Mouse (Mus musculus): ENCODE results near the gene Fam84b. TPM values are rescaled to one million over a fixed set of nuclear protein-coding genes. Genes with fewer than 3 reads are reported as not detected.

The Fam84b gene
- 11.8 and 17.3 TPM in 2 replicates for polyA plus RNA-seq (2012; rRNA removed)

DNA sequence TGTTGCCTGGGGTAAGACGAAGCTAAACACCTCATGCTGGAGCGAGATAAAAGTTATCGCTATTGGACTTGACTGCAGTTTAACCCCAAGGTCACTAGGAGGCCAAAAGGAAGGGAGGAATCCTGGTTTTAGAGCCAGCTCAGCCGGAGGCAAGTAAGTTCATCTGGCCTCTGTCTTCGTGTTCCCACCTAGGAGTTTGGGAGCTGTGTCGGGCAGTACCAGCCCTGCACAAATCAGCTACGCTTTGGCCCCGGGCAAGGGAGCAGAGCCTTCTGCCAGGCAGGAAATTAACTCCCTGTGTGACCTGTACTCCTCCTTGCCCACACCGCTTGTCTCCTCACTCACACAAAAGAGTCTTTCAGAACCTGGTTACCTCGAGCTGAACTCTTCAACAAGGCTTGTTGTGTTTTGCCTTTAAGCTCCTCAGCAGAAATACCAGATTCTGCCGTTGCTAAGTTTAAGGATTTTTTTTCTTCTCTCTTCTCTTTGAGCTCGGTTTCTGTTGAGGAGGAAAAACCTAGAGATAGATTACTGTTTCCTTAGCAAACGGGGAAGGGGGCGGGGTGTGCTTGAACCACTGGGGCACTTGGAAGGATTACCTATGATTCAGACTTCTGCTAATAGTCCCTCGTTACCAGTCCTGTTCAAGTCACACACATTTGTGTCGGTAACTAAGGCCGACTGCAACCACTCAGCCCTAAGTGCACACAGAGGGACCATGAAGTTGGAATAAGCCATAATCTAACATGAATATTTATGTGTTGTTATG lies at the start of gene Fam84b:
Fam84b (minus strand) TSS at position 548 of the 769 bp plus-strand sequence.
- H3K4me3 ChIP-seq (ENCODE audit: low read depth, low read length): no peak within 1 kb of the TSS
- H3K27me3 ChIP-seq (ENCODE audit: control insufficient read depth, insufficient read depth, low read length): no peaks in the 10 kb centered on the region
- TF ChIP-seq POLR2A (IDR thresholded peaks at IDR 0.05; ENCODE audit: low read depth, low read length): no peak
- TF ChIP-seq CTCF (IDR thresholded peaks at IDR 0.05; ENCODE audit: extremely low read depth, insufficient read length, insufficient replicate concordance, low read depth, low read length): no peak
- WGBS: 13% methylated on average over 17 of the region's 17 CpGs
- H3K27ac ChIP-seq (ENCODE audit: insufficient read depth, low read depth, low read length): no peak within 1 kb of the TSS
- H3K36me3 ChIP-seq (ENCODE audit: control insufficient read depth, insufficient read depth, low read length): no peaks in the 10 kb centered on the region
- H3K4me1 ChIP-seq (ENCODE audit: control insufficient read depth, insufficient read depth, insufficient read length, low read length): peaks cover 3% of the 10 kb centered on the region

DNA sequence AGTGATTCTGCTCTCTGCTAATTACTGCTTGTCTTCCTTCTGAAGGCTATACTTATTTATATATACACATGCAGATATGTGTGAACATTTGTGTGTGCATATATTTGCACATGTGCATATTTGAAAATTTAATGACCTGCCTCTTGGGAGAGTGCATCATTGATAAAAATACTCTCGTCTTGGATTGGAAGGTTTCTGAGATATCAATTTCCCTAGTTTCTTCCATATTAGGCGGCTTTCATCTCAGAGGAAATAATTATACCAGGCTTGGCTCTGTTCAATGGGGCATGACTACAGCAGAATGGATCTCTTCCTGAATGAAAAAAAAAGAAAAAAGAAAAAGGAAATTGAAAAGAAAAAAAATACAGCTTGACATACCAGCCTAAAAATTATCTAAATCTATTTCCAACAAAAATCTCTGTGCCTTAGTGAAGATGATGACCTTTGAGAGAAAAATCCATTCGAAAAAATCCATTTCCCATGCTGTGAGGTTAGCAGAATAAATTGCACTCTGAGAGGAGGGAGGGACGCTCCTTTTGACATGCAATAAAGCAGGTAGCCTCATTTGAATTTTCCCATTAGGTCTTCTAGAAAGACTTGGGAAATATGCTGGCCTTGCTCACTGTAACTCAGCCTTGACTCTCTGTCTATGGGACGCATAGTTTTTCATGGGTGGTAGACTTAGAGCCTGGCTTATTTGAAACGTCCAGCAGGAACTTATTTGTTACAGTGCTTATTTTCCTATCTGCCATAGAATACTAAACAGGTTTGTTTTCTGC lies 44.8 kb upstream of the Fam84b start:
- Histone ChIP-seq H3K4me3 (ENCODE audit: low read depth, low read length) (no peak overlapping the region), H3K36me3 (ENCODE audit: control insufficient read depth, insufficient read depth, low read length) (no peaks in the 10 kb centered on the region), H3K4me1 (ENCODE audit: control insufficient read depth, insufficient read depth, insufficient read length, low read length) (no peaks in the 10 kb centered on the region), H3K27ac (ENCODE audit: insufficient read depth, low read depth, low read length) (no peak overlapping the region), H3K27me3 (ENCODE audit: control insufficient read depth, insufficient read depth, low read length) (no peaks in the 10 kb centered on the region)
- TF ChIP-seq POLR2A (IDR thresholded peaks at IDR 0.05; ENCODE audit: low read depth, low read length) (no peak), CTCF (IDR thresholded peaks at IDR 0.05; ENCODE audit: extremely low read depth, insufficient read length, insufficient replicate concordance, low read depth, low read length) (no peak)
- 69% methylated on average over 6 of the region's 6 CpGs for WGBS

DNA sequence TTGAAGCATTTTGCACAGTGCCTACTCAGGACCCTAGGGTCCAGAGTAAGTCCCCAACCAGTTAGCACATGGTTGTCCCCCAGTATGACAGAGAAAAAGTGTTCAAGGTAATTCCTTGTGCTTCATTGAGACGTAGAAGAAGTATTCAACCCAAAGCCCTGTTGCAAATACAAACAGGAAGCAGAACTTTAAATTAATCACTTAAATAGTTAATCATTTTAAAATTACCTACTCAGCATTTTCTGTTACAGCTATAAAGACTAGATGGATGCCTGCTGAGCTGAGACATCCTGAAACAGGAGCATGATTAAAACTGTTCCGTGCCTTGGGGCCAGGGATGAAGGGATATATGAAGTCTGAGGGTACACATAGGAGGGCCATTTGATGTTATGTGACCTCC lies 42.5 kb upstream of the Fam84b start:
- Histone ChIP-seq H3K27ac (ENCODE audit: insufficient read depth, low read depth, low read length) (no peak overlapping the region), H3K4me3 (ENCODE audit: low read depth, low read length) (no peak overlapping the region), H3K27me3 (ENCODE audit: control insufficient read depth, insufficient read depth, low read length) (no peaks in the 10 kb centered on the region), H3K4me1 (ENCODE audit: control insufficient read depth, insufficient read depth, insufficient read length, low read length) (no peaks in the 10 kb centered on the region), H3K36me3 (ENCODE audit: control insufficient read depth, insufficient read depth, low read length) (no peaks in the 10 kb centered on the region)
- WGBS: 83% methylated on average over 2 of the region's 2 CpGs
- no peak for TF ChIP-seq POLR2A (IDR thresholded peaks at IDR 0.05; ENCODE audit: low read depth, low read length)
- TF ChIP-seq CTCF (IDR thresholded peaks at IDR 0.05; ENCODE audit: extremely low read depth, insufficient read length, insufficient replicate concordance, low read depth, low read length): no peak

DNA sequence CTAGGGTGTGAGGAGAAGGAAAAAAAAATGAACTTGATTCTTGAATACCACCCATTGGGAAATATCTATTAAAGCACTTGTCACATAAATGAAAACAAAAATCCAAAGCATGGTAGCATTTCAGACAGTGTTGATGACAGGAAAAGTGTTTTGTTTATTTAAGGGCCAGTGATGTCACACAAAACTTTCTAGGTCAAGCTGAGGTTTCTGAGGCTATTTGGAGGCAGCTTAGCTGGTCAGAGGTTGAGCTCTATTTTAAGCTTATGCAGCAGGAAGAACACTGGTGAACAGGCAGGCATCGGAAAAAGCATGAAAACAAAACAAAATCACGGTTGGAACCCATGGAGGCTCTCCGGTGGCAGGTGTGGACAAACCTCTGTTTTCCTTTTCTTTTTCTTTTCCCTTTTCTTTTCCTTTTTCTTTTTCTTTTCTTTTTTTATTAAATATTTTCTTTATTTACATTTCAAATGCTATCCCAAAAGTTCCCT lies 39.4 kb upstream of the Fam84b start:
- no peaks in the 10 kb centered on the region for H3K4me1 ChIP-seq (ENCODE audit: control insufficient read depth, insufficient read depth, insufficient read length, low read length)
- H3K27me3 ChIP-seq (ENCODE audit: control insufficient read depth, insufficient read depth, low read length): no peaks in the 10 kb centered on the region
- TF ChIP-seq CTCF (IDR thresholded peaks at IDR 0.05; ENCODE audit: extremely low read depth, insufficient read length, insufficient replicate concordance, low read depth, low read length) (no peak), POLR2A (IDR thresholded peaks at IDR 0.05; ENCODE audit: low read depth, low read length) (no peak)
- no peak overlapping the region for H3K4me3 ChIP-seq (ENCODE audit: low read depth, low read length)
- WGBS: 69% methylated on average over 3 of the region's 3 CpGs
- no peaks in the 10 kb centered on the region for H3K36me3 ChIP-seq (ENCODE audit: control insufficient read depth, insufficient read depth, low read length)
- no peak overlapping the region for H3K27ac ChIP-seq (ENCODE audit: insufficient read depth, low read depth, low read length)

DNA sequence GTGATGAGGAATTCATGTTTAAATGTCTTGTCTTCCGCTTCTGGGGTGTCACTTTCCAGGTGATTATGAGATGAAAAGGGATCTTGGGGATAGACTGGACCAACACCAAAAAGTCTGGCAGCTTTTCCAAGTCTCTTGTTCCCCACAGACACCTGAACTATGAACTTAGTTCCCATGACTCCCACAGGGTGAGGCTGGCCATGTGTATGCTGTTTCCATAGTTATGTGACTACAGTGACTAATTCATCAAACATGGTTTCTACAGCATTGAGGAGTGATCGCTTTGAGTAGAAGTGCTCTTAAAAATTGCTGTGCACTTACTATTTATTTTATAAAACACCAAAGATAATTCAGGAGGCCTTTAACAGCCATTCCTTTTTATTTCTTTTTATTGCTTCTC lies 35.1 kb upstream of the Fam84b start:
- 60% methylated on average over 2 of the region's 2 CpGs for WGBS
- H3K36me3 ChIP-seq (ENCODE audit: control insufficient read depth, insufficient read depth, low read length): no peaks in the 10 kb centered on the region
- TF ChIP-seq CTCF (IDR thresholded peaks at IDR 0.05; ENCODE audit: extremely low read depth, insufficient read length, insufficient replicate concordance, low read depth, low read length) (no peak), POLR2A (IDR thresholded peaks at IDR 0.05; ENCODE audit: low read depth, low read length) (no peak)
- H3K4me1 ChIP-seq (ENCODE audit: control insufficient read depth, insufficient read depth, insufficient read length, low read length): no peaks in the 10 kb centered on the region
- no peak overlapping the region for H3K27ac ChIP-seq (ENCODE audit: insufficient read depth, low read depth, low read length)
- H3K4me3 ChIP-seq (ENCODE audit: low read depth, low read length): no peak overlapping the region
- H3K27me3 ChIP-seq (ENCODE audit: control insufficient read depth, insufficient read depth, low read length): no peaks in the 10 kb centered on the region

DNA sequence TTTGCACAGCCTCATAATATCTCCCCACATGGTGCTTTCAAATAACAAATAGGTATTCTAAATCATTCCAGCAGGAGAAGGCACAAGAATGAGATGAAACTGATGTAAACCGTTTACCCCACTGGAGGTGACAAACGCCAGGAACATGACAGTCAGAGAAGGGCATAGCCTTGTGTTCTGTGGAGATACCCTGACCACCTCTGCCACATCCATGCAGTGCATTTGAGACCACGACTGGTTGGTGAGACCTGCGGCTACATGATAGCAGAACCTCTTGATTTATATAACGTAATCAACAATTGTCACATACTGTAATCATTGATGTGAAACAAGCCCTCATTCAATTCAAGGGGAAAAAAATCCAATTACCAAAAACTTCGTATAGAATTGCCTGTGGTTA lies 22.1 kb upstream of the Fam84b start:
- no peaks in the 10 kb centered on the region for H3K27me3 ChIP-seq (ENCODE audit: control insufficient read depth, insufficient read depth, low read length)
- no peaks in the 10 kb centered on the region for H3K36me3 ChIP-seq (ENCODE audit: control insufficient read depth, insufficient read depth, low read length)
- no peaks in the 10 kb centered on the region for H3K4me1 ChIP-seq (ENCODE audit: control insufficient read depth, insufficient read depth, insufficient read length, low read length)
- TF ChIP-seq POLR2A (IDR thresholded peaks at IDR 0.05; ENCODE audit: low read depth, low read length) (no peak), CTCF (IDR thresholded peaks at IDR 0.05; ENCODE audit: extremely low read depth, insufficient read length, insufficient replicate concordance, low read depth, low read length) (no peak)
- no peak overlapping the region for H3K27ac ChIP-seq (ENCODE audit: insufficient read depth, low read depth, low read length)
- WGBS: 84% methylated on average over 6 of the region's 6 CpGs
- no peak overlapping the region for H3K4me3 ChIP-seq (ENCODE audit: low read depth, low read length)

DNA sequence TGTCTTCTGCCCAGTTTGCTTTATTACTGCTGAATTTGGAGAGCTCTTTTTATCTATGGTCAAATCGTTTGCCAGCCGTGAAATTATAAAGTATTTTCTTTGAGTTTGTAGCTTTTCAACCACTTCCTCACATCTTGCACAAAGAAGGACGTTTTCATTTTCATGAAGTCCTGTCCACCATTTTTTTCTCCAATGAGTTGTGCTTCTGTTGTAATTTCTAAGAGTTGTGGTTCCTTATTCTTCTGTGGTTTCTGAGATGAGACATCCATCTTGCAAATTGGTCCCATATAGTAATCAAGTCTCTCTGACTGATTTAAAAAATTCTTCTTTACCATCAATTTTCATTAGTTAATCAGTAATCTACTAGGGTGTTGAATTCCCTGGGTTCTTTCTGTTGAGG lies 8.8 kb upstream of the Fam84b start:
- no peaks in the 10 kb centered on the region for H3K27me3 ChIP-seq (ENCODE audit: control insufficient read depth, insufficient read depth, low read length)
- no peaks in the 10 kb centered on the region for H3K36me3 ChIP-seq (ENCODE audit: control insufficient read depth, insufficient read depth, low read length)
- no peak overlapping the region for H3K27ac ChIP-seq (ENCODE audit: insufficient read depth, low read depth, low read length)
- no peaks in the 10 kb centered on the region for H3K4me1 ChIP-seq (ENCODE audit: control insufficient read depth, insufficient read depth, insufficient read length, low read length)
- no peak for TF ChIP-seq POLR2A (IDR thresholded peaks at IDR 0.05; ENCODE audit: low read depth, low read length)
- TF ChIP-seq CTCF (IDR thresholded peaks at IDR 0.05; ENCODE audit: extremely low read depth, insufficient read length, insufficient replicate concordance, low read depth, low read length): no peak
- no peak overlapping the region for H3K4me3 ChIP-seq (ENCODE audit: low read depth, low read length)
- 78% methylated on average over 3 of the region's 3 CpGs for WGBS
